Mouse (Mus musculus) heart, embryonic 10.5 days (tissue): ENCODE data around the gene Dennd4c. TPM values are rescaled to one million over a fixed set of nuclear protein-coding genes. Genes with fewer than 3 reads are reported as not detected.

Experiments used
- DNase-seq: peaks from one replicate; pipeline ENCODE4 v3.0.0-alpha.2; 2017; ENCODE audit warnings: low spot score
- H3K27ac ChIP-seq: fragments of 300-500 bp; sonication (generic); 2 replicates; pipeline ENCODE4 v1.5.1; 2016; ENCODE audit warnings: mild to moderate bottlenecking
- H3K27me3 ChIP-seq: fragments of 300-500 bp; sonication (generic); 2 replicates; pipeline ENCODE4 v1.6.1; 2016; ENCODE audit warnings: mild to moderate bottlenecking; ENCODE audit not compliant: poor library complexity, insufficient read depth, severe bottlenecking
- H3K36me3 ChIP-seq: fragments of 300-500 bp; sonication (generic); 2 replicates; pipeline ENCODE4 v1.6.1; 2016; ENCODE audit warnings: mild to moderate bottlenecking, moderate library complexity
- H3K4me1 ChIP-seq: fragments of 300-500 bp; sonication (generic); 2 replicates; pipeline ENCODE4 v1.6.1; 2016; ENCODE audit warnings: mild to moderate bottlenecking
- H3K4me3 ChIP-seq: fragments of 300-500 bp; sonication (generic); 2 replicates; pipeline ENCODE4 v1.5.1; 2016; ENCODE audit warnings: mild to moderate bottlenecking, moderate library complexity
- H3K9me3 ChIP-seq: fragments of 300-500 bp; sonication (generic); 2 replicates; pipeline ENCODE4 v1.6.1; 2016; ENCODE audit warnings: mild to moderate bottlenecking, moderate library complexity
- WGBS: fragments of 180-500 bp; shearing (Covaris S2); methylation state at CpG from one replicate; pipeline ENCODE4 v1.1.7; 2016; 5-methylcytosine and 5-hydroxymethylcytosine counted together
- polyA plus RNA-seq: library from polyadenylated mRNA; unstranded; fragments of >200 nt; fragmentation: Nextera tagmentation; extraction: Ambion mirVana; gene quantifications from 2 replicates; pipeline ENCODE4 v1.2.1, GENCODE M21; 2016

Dennd4c gene
- polyA plus RNA-seq, 1 experiment from 2014 or later: 4.6 TPM

DNA sequence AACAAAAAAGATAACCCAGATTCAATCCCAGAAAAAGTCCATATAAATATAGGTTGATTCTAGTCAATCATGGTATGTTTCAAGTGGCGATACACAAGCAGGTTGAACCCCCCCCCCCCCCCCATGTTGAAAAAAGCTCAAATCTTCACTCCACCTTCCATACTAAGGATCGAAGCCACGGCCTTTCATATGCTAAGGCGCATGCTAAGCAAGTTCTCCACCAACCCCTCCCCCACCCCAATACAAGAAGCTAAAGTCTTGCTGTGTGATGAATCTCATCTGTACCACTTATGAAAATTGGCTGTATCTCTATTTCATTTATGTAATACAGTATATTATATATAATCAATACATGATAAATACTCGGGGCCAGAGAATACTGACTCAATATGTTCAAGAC lies 22.2 kb upstream of the Dennd4c start:
- Histone ChIP-seq H3K27me3 (no peaks in the 10 kb centered on the region), H3K4me3 (no peak overlapping the region), H3K27ac (no peak overlapping the region), H3K9me3 (no peaks in the 10 kb centered on the region), H3K4me1 (peaks cover 9% of the 10 kb centered on the region), H3K36me3 (no peaks in the 10 kb centered on the region)
- WGBS: 94% methylated on average over 5 of the region's 5 CpGs
- DNase-seq: no peak

DNA sequence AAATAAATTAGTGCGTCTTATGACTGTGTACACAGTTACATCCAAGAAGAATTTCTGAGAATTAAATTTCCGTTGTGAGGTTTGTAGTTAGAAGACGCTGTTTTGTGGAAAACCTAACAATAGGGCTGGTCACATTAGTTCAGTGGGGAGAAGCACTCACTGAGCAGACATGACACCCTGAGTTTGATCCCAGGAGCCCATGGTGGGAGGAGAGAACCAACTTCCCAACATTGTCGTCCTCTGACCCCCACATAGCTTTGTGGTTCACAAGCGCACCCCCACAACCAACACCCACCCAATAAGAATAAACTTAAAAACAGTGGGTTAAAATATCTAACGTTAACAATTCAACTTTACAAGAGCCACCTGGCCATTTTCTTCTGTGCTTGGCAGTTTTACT lies 18.5 kb upstream of the Dennd4c start:
- 81% methylated on average over 6 of the region's 6 CpGs for WGBS
- Histone ChIP-seq H3K27ac (no peak overlapping the region), H3K27me3 (no peaks in the 10 kb centered on the region)

DNA sequence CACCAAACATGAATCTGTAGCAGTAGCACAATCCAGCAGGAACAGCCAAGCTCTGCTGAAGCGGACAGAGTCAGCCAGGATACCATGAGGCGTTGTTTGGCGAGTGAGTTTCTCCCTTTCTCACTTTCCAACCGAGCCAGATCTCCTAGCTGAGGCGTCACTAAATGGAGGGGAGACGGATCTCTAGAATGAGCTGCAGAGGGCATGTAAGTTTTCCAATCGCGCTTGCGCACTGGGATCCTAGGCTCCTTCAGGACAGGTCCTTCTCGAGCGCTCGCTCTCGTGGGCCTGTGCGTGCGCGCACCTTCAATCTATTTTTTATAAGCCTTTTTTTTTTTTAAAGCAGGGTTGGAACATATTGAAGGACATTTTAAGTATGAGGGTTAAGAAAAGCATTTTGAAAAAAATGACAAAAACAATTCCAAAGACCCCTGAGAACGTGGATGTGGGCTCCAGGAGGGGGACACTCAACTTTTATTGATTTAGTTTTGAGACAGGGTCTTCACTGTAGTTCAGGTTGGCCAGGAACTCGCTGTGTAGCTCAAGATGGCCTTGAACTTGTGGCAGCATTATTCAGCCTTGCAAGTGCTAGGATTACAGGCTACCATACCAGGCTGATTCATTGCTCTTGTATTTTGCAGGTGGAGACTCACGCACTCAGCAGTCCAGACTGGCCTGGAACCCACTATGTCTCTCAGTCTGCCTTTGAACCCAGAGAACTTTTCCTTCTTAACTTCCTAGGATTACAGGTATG lies 14.1 kb upstream of the Dennd4c start:
- Histone ChIP-seq H3K4me3 (no peak overlapping the region), H3K9me3 (no peaks in the 10 kb centered on the region), H3K36me3 (no peaks in the 10 kb centered on the region), H3K4me1 (peaks cover 4% of the 10 kb centered on the region), H3K27me3 (no peaks in the 10 kb centered on the region), H3K27ac (no peak overlapping the region)
- no peak for DNase-seq
- WGBS: 82% methylated on average over 19 of the region's 19 CpGs

More for the DNA sequence above, 18.5 kb upstream of the Dennd4c start:
- H3K4me3 ChIP-seq: no peak overlapping the region
- H3K9me3 ChIP-seq: no peaks in the 10 kb centered on the region
- H3K4me1 ChIP-seq: peaks cover 9% of the 10 kb centered on the region
- DNase-seq: no peak
- H3K36me3 ChIP-seq: no peaks in the 10 kb centered on the region

DNA sequence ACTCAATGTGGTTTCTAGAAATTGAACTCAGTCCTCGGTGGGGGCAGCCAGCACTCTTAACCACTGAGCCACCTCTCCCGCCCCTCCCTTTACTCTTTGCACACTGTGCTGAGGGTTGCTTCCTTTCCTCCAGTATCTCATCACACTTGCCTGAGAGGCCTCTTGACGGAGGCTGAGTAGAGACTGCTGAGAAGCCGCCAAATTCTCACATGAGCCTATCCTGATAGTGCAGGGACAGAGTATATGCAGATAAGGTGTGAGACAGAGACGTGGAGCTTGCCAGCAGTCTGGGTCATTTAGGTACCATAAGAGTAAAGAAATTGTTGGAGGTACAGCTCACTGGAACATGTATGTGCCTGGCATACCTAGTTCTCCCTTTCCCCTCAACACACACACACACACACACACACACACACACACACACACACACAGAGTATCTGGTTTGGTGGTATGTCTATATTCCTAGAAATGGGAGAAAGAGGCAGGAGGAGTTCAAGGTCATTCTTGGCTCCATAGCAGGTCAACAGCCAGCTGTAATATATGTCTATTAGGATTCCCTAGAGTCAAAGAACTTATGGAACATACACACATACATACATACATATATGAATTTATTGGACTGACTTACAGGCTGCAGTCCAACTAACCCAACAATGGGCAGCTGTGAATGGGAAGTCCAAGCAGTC lies 8.9 kb upstream of the Dennd4c start:
- 0 out of 2 replicates have a peak, but pooled peaks cover 3% of the 10 kb centered on the region for H3K36me3 ChIP-seq
- peak; percentile 76 for DNase-seq
- no peak overlapping the region for H3K27ac ChIP-seq
- no peaks in the 10 kb centered on the region; the same call in 1 of the 2 replicates for H3K9me3 ChIP-seq
- 24% methylated on average over 5 of the region's 5 CpGs for WGBS
- H3K27me3 ChIP-seq: no peaks in the 10 kb centered on the region
- H3K4me3 ChIP-seq: no peak overlapping the region
- H3K4me1 ChIP-seq: peaks cover 7% of the 10 kb centered on the region

DNA sequence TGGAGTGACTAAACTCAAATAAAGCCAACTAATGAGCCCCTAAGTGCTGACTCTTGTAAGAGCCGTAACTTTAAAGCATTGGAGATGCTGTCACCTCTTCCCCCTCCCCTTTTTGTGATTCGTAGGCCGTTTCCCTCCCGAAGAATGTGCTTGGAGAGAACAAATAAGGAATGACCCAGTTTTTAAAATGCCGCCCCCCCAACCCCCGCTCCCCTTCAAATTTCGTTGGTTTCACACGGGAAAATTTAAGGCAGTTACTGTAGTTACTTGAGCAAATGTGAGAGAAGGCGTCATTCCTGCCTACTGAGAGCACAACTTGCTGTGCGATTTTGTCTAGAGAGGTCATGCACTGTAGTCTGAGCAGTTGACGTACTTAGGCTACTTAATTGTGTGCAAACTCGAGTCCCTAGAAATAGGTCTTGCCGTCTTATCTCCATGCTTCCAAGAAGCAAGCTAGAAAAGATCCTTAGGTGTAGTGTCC lies 1.0 kb downstream of the Dennd4c start:
- peak; percentile 76 for DNase-seq
- WGBS: under 1% methylated on average over 13 of the region's 13 CpGs
- H3K4me1 ChIP-seq: peaks cover 15% of the 10 kb centered on the region
- no peaks in the 10 kb centered on the region for H3K36me3 ChIP-seq
- H3K4me3 ChIP-seq: peak overlapping the region; percentile 100
- H3K27ac ChIP-seq: peak overlapping the region; percentile 98
- no peaks in the 10 kb centered on the region for H3K9me3 ChIP-seq
- no peaks in the 10 kb centered on the region for H3K27me3 ChIP-seq

DNA sequence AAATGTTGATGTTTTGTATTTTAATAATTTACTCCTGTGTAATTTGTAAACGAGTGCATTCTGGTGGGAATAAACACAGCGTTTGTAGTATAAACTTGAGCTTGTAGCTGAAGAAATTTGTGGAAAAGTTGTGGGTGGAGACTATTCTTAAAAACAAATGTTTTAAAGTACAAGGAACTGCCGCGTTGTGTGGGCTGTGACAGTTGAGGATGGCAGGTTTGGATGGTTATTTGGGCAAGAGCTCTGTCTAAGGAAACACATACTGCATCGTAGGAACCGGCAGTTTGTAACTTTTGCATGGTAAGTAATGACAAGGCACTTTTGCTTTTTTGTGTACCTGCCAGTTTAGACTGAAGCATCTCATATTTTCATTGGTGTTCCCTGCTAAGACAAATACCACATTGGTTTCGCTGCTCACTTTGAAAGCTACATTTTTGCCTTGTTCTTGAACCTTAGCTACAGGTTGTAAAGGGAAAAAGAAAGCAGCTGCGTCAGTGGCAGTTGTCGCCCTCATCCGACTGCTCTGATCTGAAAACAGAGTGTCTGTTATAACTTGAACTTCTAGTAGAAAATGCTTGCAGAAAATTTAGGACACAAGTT lies 2.1 kb downstream of the Dennd4c start:
- 77% methylated on average over 10 of the region's 10 CpGs for WGBS
- H3K4me1 ChIP-seq: peaks cover 15% of the 10 kb centered on the region
- no peak for DNase-seq
- H3K27me3 ChIP-seq: no peaks in the 10 kb centered on the region
- H3K9me3 ChIP-seq: no peaks in the 10 kb centered on the region
- H3K27ac ChIP-seq: no peak overlapping the region
- no peak overlapping the region for H3K4me3 ChIP-seq
- no peaks in the 10 kb centered on the region for H3K36me3 ChIP-seq

DNA sequence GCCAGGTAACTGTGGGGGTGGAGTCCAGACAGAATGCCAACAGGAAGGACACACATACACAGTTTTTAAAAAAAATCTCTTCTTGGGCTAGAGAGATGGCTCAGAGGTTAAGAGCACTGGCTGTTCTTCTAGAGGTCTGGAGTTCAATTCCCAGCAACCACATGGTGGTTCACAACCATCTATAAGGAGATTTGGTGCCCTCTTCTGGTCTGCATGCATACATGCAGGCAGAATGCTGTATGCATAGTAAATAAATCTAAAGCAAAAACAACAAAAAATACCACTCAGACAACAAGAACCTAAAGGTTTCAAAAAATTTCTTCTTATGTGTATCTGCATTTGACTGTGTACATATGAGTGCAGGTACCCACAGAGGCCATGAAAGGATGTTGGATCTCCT lies 16.0 kb downstream of the Dennd4c start:
- Histone ChIP-seq H3K4me3 (no peak overlapping the region), H3K27me3 (no peaks in the 10 kb centered on the region), H3K9me3 (peaks cover 3% of the 10 kb centered on the region; the same call in 1 of the 2 replicates), H3K4me1 (no peaks in the 10 kb centered on the region), H3K27ac (no peak overlapping the region), H3K36me3 (peaks cover 8% of the 10 kb centered on the region; the same call in 1 of the 2 replicates)
- no peak for DNase-seq

DNA sequence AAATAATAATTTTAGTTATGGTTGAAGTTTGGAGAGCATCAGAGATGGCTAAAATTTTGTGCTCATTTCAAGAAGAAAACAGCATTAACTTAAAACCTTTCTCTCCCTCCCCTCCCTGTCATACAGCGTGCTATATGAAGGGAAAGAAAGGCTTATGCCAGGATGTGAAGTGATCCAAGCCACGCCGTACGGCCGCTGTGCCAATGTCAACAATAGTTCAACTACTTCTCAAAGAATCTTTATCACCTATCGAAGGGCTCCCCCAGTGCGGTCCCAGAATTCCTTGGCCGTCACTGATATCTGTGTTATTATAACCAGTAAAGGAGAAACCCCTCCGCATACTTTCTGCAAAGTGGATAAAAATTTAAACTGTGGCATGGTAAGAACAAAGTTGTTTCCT lies 29.2 kb downstream of the Dennd4c start:
- no peak overlapping the region for H3K4me3 ChIP-seq
- no peaks in the 10 kb centered on the region for H3K27me3 ChIP-seq
- peaks cover 19% of the 10 kb centered on the region for H3K36me3 ChIP-seq
- 67% methylated on average over 9 of the region's 9 CpGs for WGBS
- H3K9me3 ChIP-seq: no peaks in the 10 kb centered on the region
- no peaks in the 10 kb centered on the region for H3K4me1 ChIP-seq
- H3K27ac ChIP-seq: no peak overlapping the region
- no peak for DNase-seq

DNA sequence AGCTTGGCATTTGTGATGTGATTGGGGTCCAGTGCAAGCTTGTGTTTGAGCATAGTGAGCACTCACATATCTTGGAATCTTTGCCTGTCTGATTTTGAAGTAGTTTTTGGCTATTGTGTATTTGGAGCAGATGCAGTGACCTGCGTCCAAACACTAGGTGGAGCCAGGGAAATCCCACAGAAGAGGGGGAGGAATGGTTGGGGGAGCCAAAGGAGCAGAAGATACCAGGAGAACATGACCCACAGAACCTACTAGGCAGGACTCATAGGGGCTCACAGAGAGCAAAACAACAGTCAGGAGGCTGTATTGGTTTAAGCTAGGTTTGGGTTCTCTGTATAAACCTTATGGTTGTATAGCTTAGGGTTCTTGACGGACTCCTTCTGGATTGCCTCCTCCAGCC lies 62.2 kb downstream of the Dennd4c start:
- Histone ChIP-seq H3K4me1 (no peaks in the 10 kb centered on the region), H3K9me3 (no peaks in the 10 kb centered on the region), H3K36me3 (peaks cover 17% of the 10 kb centered on the region; the same call in 1 of the 2 replicates), H3K27ac (no peak overlapping the region), H3K4me3 (no peak overlapping the region), H3K27me3 (no peaks in the 10 kb centered on the region)
- no peak for DNase-seq
- 58% methylated on average over 2 of the region's 2 CpGs for WGBS

DNA sequence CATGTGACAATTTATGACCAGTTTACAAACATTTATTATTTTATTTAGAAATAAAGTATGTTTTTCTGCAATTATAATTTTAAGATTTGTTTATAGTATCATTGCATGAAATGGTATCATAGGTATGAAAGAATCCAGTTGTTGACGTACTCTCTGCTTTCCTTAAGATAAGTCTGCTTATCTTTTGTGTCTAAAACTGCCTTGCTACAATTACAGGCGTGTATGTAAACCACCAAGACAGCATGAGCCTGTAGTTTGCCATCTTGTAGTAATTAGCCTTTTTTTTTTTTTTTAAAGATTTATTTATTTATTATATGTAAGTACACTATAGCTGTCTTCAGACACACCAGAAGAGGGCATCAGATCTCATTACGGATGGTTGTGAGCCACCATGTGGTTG lies 66.5 kb downstream of the Dennd4c start:
- Histone ChIP-seq H3K27ac (no peak overlapping the region), H3K27me3 (no peaks in the 10 kb centered on the region), H3K36me3 (peaks cover 20% of the 10 kb centered on the region; the same call in 1 of the 2 replicates), H3K4me1 (no peaks in the 10 kb centered on the region), H3K4me3 (no peak overlapping the region), H3K9me3 (no peaks in the 10 kb centered on the region)
- 89% methylated on average over 3 of the region's 3 CpGs for WGBS
- DNase-seq: no peak

DNA sequence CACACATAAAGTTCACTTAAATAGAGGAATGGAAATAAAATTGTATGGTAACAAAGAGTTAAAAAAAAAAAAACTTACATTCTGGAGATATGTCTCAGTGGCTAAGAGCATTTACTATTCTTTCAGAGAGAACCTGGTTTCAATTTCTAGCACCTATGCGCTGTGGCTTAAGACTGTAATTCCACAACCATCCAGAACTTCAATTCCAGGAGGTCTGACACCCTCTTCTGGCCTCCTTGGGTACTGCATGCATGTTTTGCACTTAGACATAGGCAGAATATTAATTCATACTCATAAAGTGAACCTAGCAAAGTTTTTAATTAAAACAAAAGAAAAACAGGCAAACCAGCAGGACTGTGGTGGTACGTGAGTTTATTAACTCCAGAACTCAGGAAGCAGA lies 74.8 kb downstream of the Dennd4c start:
- Histone ChIP-seq H3K36me3 (peaks cover 55% of the 10 kb centered on the region), H3K4me3 (no peak overlapping the region), H3K27me3 (no peaks in the 10 kb centered on the region), H3K9me3 (no peaks in the 10 kb centered on the region), H3K27ac (no peak overlapping the region), H3K4me1 (no peaks in the 10 kb centered on the region)
- no peak for DNase-seq
- WGBS: 87% methylated on average over 2 of the region's 2 CpGs

DNA sequence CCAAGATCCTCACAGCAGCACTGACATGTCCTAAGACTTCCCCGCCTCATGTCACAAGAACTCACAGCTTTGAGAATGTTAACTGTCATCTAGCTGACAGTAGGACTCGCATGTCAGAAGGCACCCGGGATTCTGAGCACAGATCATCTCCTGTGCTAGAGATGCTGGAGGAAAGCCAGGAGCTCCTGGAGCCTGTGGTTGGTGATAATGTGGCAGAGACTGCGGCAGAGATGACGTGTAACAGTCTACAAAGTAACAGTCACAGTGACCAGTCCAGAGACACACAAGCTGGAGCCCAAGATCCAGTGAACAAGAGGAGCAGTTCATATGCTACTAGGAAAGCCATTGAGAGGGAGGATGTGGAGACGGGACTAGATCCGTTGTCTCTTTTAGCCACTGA lies 76.8 kb downstream of the Dennd4c start:
- Histone ChIP-seq H3K36me3 (peaks cover 66% of the 10 kb centered on the region), H3K4me3 (no peak overlapping the region), H3K4me1 (no peaks in the 10 kb centered on the region), H3K27ac (no peak overlapping the region), H3K27me3 (no peaks in the 10 kb centered on the region), H3K9me3 (no peaks in the 10 kb centered on the region)
- DNase-seq: no peak
- WGBS: 78% methylated on average over 7 of the region's 7 CpGs

DNA sequence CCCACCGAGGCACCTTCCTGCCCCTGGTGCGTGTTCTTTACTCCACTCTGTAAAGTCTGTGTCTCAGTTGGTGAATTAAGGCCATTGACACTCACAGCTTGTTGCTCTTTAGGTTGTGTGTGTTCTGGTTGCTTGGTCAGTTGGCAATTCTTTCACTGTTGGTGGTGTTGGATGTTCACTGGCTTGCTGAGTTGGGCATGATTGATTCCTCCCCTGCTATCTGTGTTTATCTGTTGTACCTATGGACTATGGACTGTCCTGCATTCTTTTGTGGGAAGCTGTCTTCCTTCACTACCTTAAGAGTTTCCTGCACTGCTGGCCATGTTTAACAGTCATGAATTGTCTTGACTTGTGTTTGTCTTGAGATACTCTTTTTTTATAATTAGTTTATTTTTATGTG lies 83.5 kb downstream of the Dennd4c start:
- no peak for DNase-seq
- Histone ChIP-seq H3K27ac (no peak overlapping the region), H3K36me3 (peaks cover 44% of the 10 kb centered on the region), H3K4me1 (no peaks in the 10 kb centered on the region), H3K27me3 (no peaks in the 10 kb centered on the region), H3K4me3 (no peak overlapping the region), H3K9me3 (no peaks in the 10 kb centered on the region)
- WGBS: 90% methylated on average over 2 of the region's 2 CpGs
